Mouse (Mus musculus) CD4-positive, CD25-positive, alpha-beta regulatory T cell, adult 4 months (primary cell): ENCODE data around the gene Nedd9. TPM values are rescaled to one million over a fixed set of nuclear protein-coding genes. Genes with fewer than 3 reads are reported as not detected.
A peak's percentile ranks its signal among the peaks of the same experiment; 100 is the strongest.
"Not testable (repeated sequence)": the region's sequence is repeated elsewhere in the genome, so short reads cannot be mapped to it uniquely, and the experiment has no call there.

Experiments
- ATAC-seq: one replicate; pipeline ENCODE4 v1.8.0; 2017
- polyA plus RNA-seq, 2 experiments: library from polyadenylated mRNA; unstranded; fragments of 100-300 nt; shearing (Covaris generic); gene quantifications; one replicate each; pipeline ENCODE4 v1.2.1; 2017

Gene Nedd9
- polyA plus RNA-seq, 2 experiments from 2014 or later = 122 to 144 TPM

GRCm38 (mm10) chr13:41293595-41293994 is 193.6 kb downstream of the Nedd9 start:
- ATAC-seq = no peak

GRCm38 (mm10) chr13:41291466-41291974 is 195.6 kb downstream of the Nedd9 start:
- ATAC-seq = no peak

- ATAC-seq = no peak
Observed at GRCm38 (mm10) chr13:41286285-41286684, 200.9 kb downstream of the Nedd9 start.

GRCm38 (mm10) chr13:41285448-41285847 is 201.7 kb downstream of the Nedd9 start:
- no peak for ATAC-seq

DNA sequence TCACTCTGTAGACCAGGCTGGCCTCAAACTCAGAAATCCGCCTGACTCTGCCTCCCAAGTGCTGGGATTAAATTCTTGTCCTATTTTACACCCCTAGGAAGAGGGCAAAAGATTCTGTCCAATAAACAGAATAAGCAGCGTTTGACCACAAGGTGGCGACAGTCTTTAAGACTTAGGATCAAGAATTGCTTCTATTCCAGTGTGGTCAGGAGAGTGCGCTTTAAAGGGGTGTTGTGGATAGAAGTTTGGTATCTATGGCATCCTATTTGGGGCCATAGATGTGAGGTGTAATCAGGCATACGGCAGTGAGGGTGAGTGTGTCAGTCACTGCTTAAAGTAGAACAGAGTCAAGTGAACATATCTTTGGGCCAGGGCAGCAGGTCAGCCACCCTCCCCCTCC is 203.9 kb downstream of the Nedd9 start:
- ATAC-seq = peak; percentile 71

GRCm38 (mm10) chr13:41280696-41281095 is 206.5 kb downstream of the Nedd9 start:
- ATAC-seq = no peak

GRCm38 (mm10) chr13:41273927-41274650 is 213.1 kb downstream of the Nedd9 start, which contains the start of gene Gm17364:
Gene Gm17364 (minus strand): TSS chr13:41273977.
- no peak for ATAC-seq

DNA sequence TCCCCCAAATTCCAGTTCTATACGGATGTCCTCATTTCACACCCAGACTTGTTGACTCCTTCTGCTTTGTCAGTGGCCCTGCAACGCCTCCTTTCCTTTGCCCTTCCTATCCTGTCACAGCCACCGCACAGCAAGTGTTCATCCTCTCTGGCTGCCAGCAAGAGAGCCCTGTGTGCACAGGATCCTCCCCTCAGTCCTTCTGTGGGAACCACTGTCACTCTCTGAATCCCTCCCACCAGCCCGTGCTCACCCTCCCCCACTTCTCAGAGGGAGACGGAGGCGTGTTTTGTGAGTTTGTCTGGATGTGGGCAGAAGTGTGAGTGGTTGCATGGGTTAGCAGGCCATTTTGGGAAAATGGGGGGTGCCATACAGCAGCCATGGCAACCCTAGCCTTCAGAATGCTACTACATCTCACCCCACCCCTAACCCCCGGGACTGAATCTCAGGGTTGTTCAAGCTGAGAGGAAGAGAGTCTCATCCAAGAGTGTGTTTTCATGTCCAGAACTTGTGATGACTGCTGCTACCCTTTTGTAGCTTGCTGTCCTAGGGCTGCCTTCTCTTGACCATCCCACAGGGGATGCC is 219.2 kb downstream of the Nedd9 start:
- ATAC-seq = no peak

DNA sequence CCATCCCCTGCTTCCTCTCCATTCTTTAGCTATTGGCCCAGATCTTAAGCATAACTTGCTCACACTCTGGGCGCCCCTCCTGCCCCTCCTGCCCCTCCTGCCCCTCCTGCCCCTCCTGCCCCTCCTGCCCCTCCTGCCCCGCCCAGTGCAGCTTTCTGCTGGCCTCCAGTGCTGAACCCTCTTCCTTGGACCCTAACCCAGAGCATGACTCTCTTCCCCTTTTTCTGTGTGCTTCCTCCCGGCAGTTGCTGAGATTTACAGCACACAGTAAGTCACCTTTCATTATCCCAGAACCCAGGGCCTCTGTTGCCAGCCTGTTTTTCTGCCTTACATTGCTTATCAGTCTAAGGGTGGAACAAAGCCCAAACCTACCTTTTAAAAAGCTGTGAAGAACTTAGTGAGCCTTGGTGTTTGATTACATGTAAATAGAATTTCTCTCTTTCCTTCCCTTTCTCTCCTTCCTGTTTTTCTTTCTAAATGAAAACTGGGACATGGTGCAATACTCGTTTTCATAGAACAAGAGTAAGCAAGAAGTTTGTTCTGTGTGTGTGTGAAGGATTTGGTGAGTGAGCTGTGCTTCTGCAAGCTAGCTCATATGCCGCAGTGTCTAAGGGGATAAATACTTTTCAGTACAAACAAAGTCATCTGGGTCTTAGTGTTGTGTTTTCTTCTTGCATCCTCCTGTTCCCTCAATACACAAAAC is 223.7 kb downstream of the Nedd9 start:
- ATAC-seq = no peak

DNA sequence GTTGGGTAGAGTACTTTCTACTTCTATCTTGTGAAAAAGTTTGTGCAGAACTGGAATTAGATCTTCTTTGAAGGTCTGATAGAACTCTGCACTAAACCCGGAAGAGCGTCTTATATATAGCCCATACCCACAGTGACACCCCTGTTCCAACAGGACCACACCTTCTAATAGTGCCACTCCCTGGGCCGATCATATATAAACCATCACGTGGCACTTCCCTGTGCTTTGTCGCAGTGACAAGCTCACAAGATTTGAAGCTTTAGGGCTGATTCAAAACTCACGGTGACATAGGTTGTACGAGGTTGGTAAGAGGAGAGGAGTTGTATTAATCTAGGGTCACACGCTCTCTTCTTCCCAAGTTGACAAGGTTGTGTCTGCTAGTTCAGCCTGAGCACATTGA is 225.5 kb downstream of the Nedd9 start:
- ATAC-seq = not testable (repeated sequence)

Other genes starting within 250 kb of the Nedd9 start
- gene Smim13, start 237.5 kb downstream of the Nedd9 start, polyA plus RNA-seq = 1 to 10 TPM; 2.4 to 4.1 TPM
- gene Gm17364, start 213.4 kb downstream of the Nedd9 start, polyA plus RNA-seq = not detected
- gene Tmem170b, start 118.5 kb upstream of the Nedd9 start, polyA plus RNA-seq = 10 to 100 TPM; 11.0 to 14.2 TPM